Mouse (Mus musculus) retina, embryonic 14.5 days (tissue): ENCODE results near the gene Tdrd9.
"Not testable (repeated sequence)": the region's sequence is repeated elsewhere in the genome, so short reads cannot be mapped to it uniquely, and the experiment has no call there.

Experiments
- DNase-seq: peaks from one replicate; pipeline ENCODE4 v3.0.0-alpha.2; 2015; ENCODE audit warnings: low spot score

Tdrd9 gene

GRCm38 (mm10) chr12:111971231-111971686, at the start of gene Tdrd9:
Tdrd9 (plus strand) TSS chr12:111971559.
- DNase-seq: no peak

- DNase-seq: no peak
These were observed 48.2 kb upstream of the Tdrd9 start for GRCm38 (mm10) chr12:111923117-111923516.

GRCm38 (mm10) chr12:111927338-111927737, 44.0 kb upstream of the Tdrd9 start:
- no peak for DNase-seq

GRCm38 (mm10) chr12:111928411-111928966, 42.9 kb upstream of the Tdrd9 start:
- DNase-seq: no peak

- DNase-seq: no peak
These were observed 39.8 kb upstream of the Tdrd9 start for GRCm38 (mm10) chr12:111931411-111932025.

- DNase-seq: no peak
These were observed 38.8 kb upstream of the Tdrd9 start for GRCm38 (mm10) chr12:111932513-111932912.

GRCm38 (mm10) chr12:111933032-111933704, 38.2 kb upstream of the Tdrd9 start:
- DNase-seq: no peak

- no peak for DNase-seq
These were observed 37.4 kb upstream of the Tdrd9 start for GRCm38 (mm10) chr12:111933971-111934370.

- no peak for DNase-seq
These were observed 34.4 kb upstream of the Tdrd9 start for GRCm38 (mm10) chr12:111936706-111937550.

GRCm38 (mm10) chr12:111938623-111939177, 32.7 kb upstream of the Tdrd9 start:
- DNase-seq: no peak

GRCm38 (mm10) chr12:111943421-111944064, 27.8 kb upstream of the Tdrd9 start:
- DNase-seq: no peak

- not testable (repeated sequence) for DNase-seq
These were observed 27.0 kb upstream of the Tdrd9 start for GRCm38 (mm10) chr12:111944065-111944987.

- no peak for DNase-seq
These were observed 26.2 kb upstream of the Tdrd9 start for GRCm38 (mm10) chr12:111945115-111945514.

- DNase-seq: not testable (repeated sequence)
These were observed 25.3 kb upstream of the Tdrd9 start for GRCm38 (mm10) chr12:111945765-111946655.

GRCm38 (mm10) chr12:111946716-111947115, 24.6 kb upstream of the Tdrd9 start:
- DNase-seq: peak; percentile 37

- DNase-seq: no peak
These were observed 20.9 kb upstream of the Tdrd9 start for GRCm38 (mm10) chr12:111950486-111950885.

GRCm38 (mm10) chr12:111951701-111952100, 19.7 kb upstream of the Tdrd9 start:
- DNase-seq: no peak

- DNase-seq: no peak
These were observed 15.2 kb upstream of the Tdrd9 start for GRCm38 (mm10) chr12:111956173-111956572.

GRCm38 (mm10) chr12:111958101-111958865, 13.1 kb upstream of the Tdrd9 start:
- DNase-seq: peak; percentile 87
